Mouse (Mus musculus) lung, adult 2 months (tissue): ENCODE measurements at regions not wholly inside any gene's neighbourhood (a gene's known extent, or its start where the extent isn't known, plus 50 kb on each side); places are given as distances from the start of the nearest gene placed in this dataset.

ENCODE experiments used
- DNase-seq: peaks from one replicate; pipeline ENCODE4 v3.0.0; 2022
- H3K4me1 ChIP-seq: fragments of 200-500 bp; 2 replicates; pipeline ENCODE4 v1.6.1; 2011; ENCODE audit warnings: low read length; ENCODE audit not compliant: control insufficient read depth, insufficient read depth
- H3K4me3 ChIP-seq: fragments of 200-500 bp; replicated peaks from 2 replicates; pipeline ENCODE3; 2011; ENCODE audit warnings: low read depth, mild to moderate bottlenecking, control low read depth, low read length; ENCODE audit errors: extremely low read depth
- CTCF ChIP-seq: fragments of 200-500 bp; IDR thresholded peaks from 2 replicates; pipeline ENCODE4 v1.5.1; 2011; ENCODE audit warnings: mild to moderate bottlenecking, low read length, control low read depth; ENCODE audit not compliant: insufficient read depth
- POLR2A ChIP-seq: fragments of 200-500 bp; IDR thresholded peaks from 2 replicates; pipeline ENCODE4 v1.6.1; 2011; ENCODE audit warnings: low read depth, mild to moderate bottlenecking, control low read depth, low read length, borderline replicate concordance; ENCODE audit errors: extremely low read depth
- WGBS: fragments of 180-500 bp; shearing (Covaris S2); methylation state at CpG from one replicate; pipeline ENCODE4 v1.1.7; 2018; 5-methylcytosine and 5-hydroxymethylcytosine counted together

GRCm38 (mm10) chr15:25305801-25306200 lies 107.8 kb downstream of the Basp1 start:
- H3K4me3 ChIP-seq = no peak overlapping the region
- H3K4me1 ChIP-seq = no peaks in the 10 kb centered on the region
- TF ChIP-seq POLR2A (no peak), CTCF (no peak)
- 48% methylated on average over 1 of the region's 1 CpGs for WGBS
- DNase-seq = no peak

DNA sequence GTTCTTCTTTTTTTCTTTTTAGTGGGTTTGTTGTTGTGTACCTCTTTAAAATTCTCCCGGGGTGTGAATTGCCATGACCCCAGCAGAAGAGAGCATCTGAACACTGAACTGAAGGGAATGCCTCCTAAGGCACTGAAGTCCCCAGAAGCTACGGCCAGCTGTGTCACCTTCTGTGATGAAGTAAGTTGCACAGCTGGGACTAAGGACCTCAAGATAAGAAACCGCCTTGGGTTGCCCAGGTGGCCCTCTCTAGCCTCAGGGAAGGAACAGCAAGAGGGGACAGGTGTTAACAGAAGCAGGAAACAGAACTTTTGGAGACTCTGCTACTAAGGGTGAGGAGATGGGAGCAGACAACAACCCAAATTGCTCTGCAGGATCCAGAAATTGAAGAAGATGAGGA lies 110.2 kb downstream of the Basp1 start:
- DNase-seq = no peak
- 57% methylated on average over 3 of the region's 3 CpGs for WGBS
- no peak overlapping the region for H3K4me3 ChIP-seq
- no peaks in the 10 kb centered on the region for H3K4me1 ChIP-seq
- TF ChIP-seq POLR2A = no peak
- TF ChIP-seq CTCF = no peak

GRCm38 (mm10) chr15:25302671-25303294 lies 110.8 kb downstream of the Basp1 start:
- TF ChIP-seq CTCF = no peak
- TF ChIP-seq POLR2A = no peak
- 32% methylated on average over 8 of the region's 8 CpGs for WGBS
- DNase-seq = no peak
- Histone ChIP-seq H3K4me3 (no peak overlapping the region), H3K4me1 (no peaks in the 10 kb centered on the region)

GRCm38 (mm10) chr15:25301810-25302209 lies 111.8 kb downstream of the Basp1 start:
- 36% methylated on average over 3 of the region's 3 CpGs for WGBS
- TF ChIP-seq CTCF (no peak), POLR2A (no peak)
- DNase-seq = no peak
- no peaks in the 10 kb centered on the region for H3K4me1 ChIP-seq
- H3K4me3 ChIP-seq = no peak overlapping the region

- no peaks in the 10 kb centered on the region for H3K4me1 ChIP-seq
- no peak overlapping the region for H3K4me3 ChIP-seq
- TF ChIP-seq POLR2A (no peak), CTCF (no peak)
- no peak for DNase-seq
- 81% methylated on average over 5 of the region's 5 CpGs for WGBS
Measured at GRCm38 (mm10) chr15:25297278-25297677, 116.3 kb downstream of the Basp1 start.

DNA sequence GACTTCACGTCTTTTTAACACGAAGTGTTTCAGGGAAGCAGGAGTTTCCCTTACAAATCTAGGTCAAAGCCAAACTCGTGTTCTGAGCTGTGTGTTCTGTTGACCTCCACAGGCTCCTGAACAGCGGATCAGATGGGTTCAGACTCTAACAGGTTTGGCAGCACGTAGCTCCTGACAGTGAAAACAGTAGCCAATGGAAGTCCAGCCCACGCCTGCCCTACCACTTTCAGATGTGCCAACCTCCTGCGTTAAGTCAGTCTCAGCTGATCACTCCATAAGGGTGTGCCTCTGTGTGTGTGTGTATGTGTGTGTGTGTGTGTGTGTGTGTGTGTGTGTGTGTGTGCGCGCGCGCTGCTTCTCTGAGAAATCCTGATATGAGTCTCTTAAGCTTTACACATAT lies 116.8 kb downstream of the Basp1 start:
- 83% methylated on average over 11 of the region's 11 CpGs for WGBS
- DNase-seq = no peak
- no peaks in the 10 kb centered on the region for H3K4me1 ChIP-seq
- TF ChIP-seq CTCF = no peak
- TF ChIP-seq POLR2A = no peak
- H3K4me3 ChIP-seq = no peak overlapping the region

DNA sequence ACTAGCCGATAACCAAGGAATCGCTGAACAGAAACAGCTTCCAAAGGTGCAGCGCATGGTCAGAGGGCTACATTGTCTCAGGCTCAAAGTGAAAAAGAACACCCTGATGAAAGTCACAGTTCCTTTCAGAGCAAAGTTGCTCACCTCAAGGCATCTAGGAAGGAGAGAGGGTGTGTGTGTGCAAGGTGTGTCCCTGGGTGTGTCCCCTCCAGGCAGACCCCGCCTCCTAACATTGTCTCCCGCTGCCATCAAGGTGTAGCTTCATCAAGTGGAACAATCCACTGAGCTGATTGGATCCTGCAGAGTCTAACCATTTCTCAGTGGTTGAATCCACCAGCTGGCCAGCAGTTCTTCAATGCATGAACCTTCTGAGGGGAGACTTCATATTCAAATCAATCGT lies 117.8 kb downstream of the Basp1 start:
- TF ChIP-seq CTCF = no peak
- TF ChIP-seq POLR2A = no peak
- Histone ChIP-seq H3K4me1 (no peaks in the 10 kb centered on the region), H3K4me3 (no peak overlapping the region)
- DNase-seq = no peak
- WGBS = 90% methylated on average over 6 of the region's 6 CpGs

DNA sequence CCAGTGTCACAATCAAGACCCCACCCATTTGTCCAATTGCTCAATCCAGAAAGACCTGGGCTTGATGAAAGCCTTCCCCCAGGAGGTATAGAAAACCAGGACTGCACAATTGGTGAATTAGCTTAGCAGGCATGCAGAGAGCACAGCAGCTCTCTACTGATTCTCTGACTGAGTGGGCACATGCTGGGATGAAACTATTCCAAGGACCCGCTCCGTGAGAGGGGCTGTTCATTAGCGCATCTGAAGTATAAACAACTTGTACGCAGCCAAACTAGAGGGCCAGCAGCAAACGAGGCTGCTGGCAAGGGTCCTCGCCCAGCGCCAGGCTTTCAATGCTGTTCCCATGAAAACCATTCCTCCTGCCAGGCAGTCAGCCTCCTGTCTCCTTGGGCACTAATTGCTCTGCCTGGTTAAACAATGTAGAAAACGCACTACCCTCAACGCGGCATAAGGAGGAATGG lies 122.3 kb downstream of the Basp1 start:
- TF ChIP-seq CTCF (no peak), POLR2A (no peak)
- 57% methylated on average over 10 of the region's 10 CpGs for WGBS
- Histone ChIP-seq H3K4me1 (no peaks in the 10 kb centered on the region), H3K4me3 (no peak overlapping the region)
- no peak for DNase-seq

GRCm38 (mm10) chr15:25287850-25288249 lies 125.7 kb downstream of the Basp1 start:
- no peak for TF ChIP-seq CTCF
- TF ChIP-seq POLR2A = no peak
- Histone ChIP-seq H3K4me3 (no peak overlapping the region), H3K4me1 (no peaks in the 10 kb centered on the region)
- WGBS = 36% methylated on average over 3 of the region's 3 CpGs
- no peak for DNase-seq

GRCm38 (mm10) chr15:25284354-25285199 lies 129.0 kb downstream of the Basp1 start:
- Histone ChIP-seq H3K4me1 (no peaks in the 10 kb centered on the region), H3K4me3 (no peak overlapping the region)
- no peak for DNase-seq
- TF ChIP-seq POLR2A (no peak), CTCF (no peak)
- 70% methylated on average over 17 of the region's 17 CpGs for WGBS
